Mouse (Mus musculus): Measurements from ENCODE around the gene Plpp4. TPM values are rescaled to one million over a fixed set of nuclear protein-coding genes. Genes with fewer than 3 reads are reported as not detected.

Gene Plpp4
- polyA plus RNA-seq, 1 experiment: not detected

GRCm38 (mm10) chr7:129375306-129375705 is 118.5 kb downstream of the Plpp4 start:
- peaks cover 21% of the 10 kb centered on the region for H3K9me3 ChIP-seq
- H3K4me1 ChIP-seq: no peaks in the 10 kb centered on the region
- TF ChIP-seq GATA1 (IDR thresholded peaks at IDR 0.05; ENCODE audit: borderline replicate concordance, low read length): no peak
- H3K4me3 ChIP-seq (replicated peaks): peak overlapping the region; percentile 23
- H3K36me3 ChIP-seq (replicated peaks; ENCODE audit: low read length): no peaks in the 10 kb centered on the region
- H3K27me3 ChIP-seq (replicated peaks): no peaks in the 10 kb centered on the region

DNA sequence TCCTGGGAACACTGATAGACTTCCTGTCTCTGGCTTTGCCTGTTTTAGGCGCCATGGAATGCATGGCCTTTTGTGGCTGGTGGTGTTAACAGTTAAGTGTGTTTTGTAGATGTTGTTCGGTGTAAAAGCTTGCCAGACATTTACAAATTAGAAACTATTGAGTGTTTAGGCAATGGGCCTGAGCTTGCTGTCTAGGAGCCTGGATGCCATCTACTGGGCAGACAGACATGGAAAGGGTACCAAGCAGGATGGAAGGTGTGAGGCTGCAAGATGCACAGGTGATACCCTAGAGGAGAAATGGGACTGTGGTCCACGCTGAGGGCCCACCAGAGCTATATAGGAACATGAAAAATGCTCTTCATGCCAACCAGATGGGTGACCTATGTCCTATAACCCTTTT is 128.3 kb downstream of the Plpp4 start:
- peaks cover 54% of the 10 kb centered on the region for H3K9me3 ChIP-seq
- TF ChIP-seq GATA1 (IDR thresholded peaks at IDR 0.05; ENCODE audit: borderline replicate concordance, low read length) (no peak), FLI1 (IDR thresholded peaks at IDR 0.05; ENCODE audit: low read length) (no peak)
- no peaks in the 10 kb centered on the region for H3K27me3 ChIP-seq (replicated peaks)

DNA sequence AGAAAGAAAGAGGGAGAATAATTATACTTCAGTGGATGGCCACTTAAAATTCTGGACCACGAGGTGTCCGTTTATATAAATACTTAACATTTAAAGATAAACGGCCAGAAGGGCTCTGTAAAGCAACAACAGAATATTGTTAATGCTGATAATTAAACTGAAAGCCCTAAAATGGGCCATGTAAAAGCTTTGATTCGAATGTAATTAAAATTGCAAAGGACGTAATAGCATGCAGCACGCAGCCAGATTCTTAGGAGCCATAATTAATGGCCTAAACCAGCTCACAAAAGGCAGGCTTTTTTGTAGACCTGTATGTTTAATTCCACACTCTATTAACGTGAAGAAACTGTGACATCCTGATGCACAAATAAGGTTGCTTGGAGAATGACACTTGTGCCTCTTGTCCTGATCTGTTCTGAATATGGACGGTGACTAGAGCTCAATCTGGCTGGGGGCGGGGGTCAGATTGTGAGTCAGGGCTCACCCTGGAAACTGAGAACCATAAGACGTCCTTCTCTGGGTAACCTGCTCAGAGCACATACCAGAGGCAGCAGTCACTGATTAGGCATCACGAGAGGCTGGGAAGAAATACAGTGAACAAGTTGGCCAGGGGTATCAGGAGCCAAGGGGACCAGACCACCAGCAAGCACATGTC is 136.1 kb downstream of the Plpp4 start:
- Histone ChIP-seq H3K27me3 (replicated peaks) (no peaks in the 10 kb centered on the region), H3K9me3 (peaks cover 52% of the 10 kb centered on the region), H3K4me3 (replicated peaks) (no peak overlapping the region), H3K4me1 (no peaks in the 10 kb centered on the region), H3K36me3 (replicated peaks; ENCODE audit: low read length) (no peaks in the 10 kb centered on the region)
- TF ChIP-seq FLI1 (IDR thresholded peaks at IDR 0.05; ENCODE audit: low read length): no peak
- TF ChIP-seq GATA1 (IDR thresholded peaks at IDR 0.05; ENCODE audit: borderline replicate concordance, low read length): no peak

More for the DNA sequence above, 128.3 kb downstream of the Plpp4 start:
- no peak overlapping the region for H3K4me3 ChIP-seq (replicated peaks)
- no peaks in the 10 kb centered on the region for H3K36me3 ChIP-seq (replicated peaks; ENCODE audit: low read length)
- no peaks in the 10 kb centered on the region for H3K4me1 ChIP-seq

GRCm38 (mm10) chr7:129396561-129396960 is 139.7 kb downstream of the Plpp4 start:
- Histone ChIP-seq H3K36me3 (replicated peaks; ENCODE audit: low read length) (no peaks in the 10 kb centered on the region), H3K4me3 (replicated peaks) (no peak overlapping the region), H3K4me1 (no peaks in the 10 kb centered on the region), H3K9me3 (peaks cover 51% of the 10 kb centered on the region), H3K27me3 (replicated peaks) (no peaks in the 10 kb centered on the region)
- TF ChIP-seq FLI1 (IDR thresholded peaks at IDR 0.05; ENCODE audit: low read length): no peak
- no peak for TF ChIP-seq GATA1 (IDR thresholded peaks at IDR 0.05; ENCODE audit: borderline replicate concordance, low read length)

DNA sequence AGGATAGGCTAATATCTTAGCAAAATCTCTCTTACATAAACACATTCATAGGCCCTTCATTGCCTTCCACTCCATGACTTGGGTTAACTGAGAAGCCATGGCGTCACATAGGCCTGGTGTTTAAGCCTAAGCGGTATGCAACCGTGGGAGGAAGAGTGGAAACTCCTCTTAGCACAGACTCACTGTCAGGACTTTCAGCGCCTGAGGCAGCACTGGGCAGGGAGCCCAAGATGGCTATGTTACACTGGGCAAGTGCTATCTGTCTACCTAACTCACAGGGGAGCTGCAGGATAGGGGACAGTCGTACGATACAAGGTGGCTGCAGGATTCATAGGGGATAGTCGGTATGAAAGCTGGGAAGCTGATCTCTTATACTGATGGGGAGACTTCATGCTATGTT is 142.2 kb downstream of the Plpp4 start:
- Histone ChIP-seq H3K27me3 (replicated peaks) (no peaks in the 10 kb centered on the region), H3K36me3 (replicated peaks; ENCODE audit: low read length) (no peaks in the 10 kb centered on the region), H3K9me3 (peaks cover 47% of the 10 kb centered on the region), H3K4me1 (no peaks in the 10 kb centered on the region), H3K4me3 (replicated peaks) (no peak overlapping the region)
- TF ChIP-seq GATA1 (IDR thresholded peaks at IDR 0.05; ENCODE audit: borderline replicate concordance, low read length) (no peak), FLI1 (IDR thresholded peaks at IDR 0.05; ENCODE audit: low read length) (no peak)

- H3K27me3 ChIP-seq (replicated peaks): no peaks in the 10 kb centered on the region
- TF ChIP-seq FLI1 (IDR thresholded peaks at IDR 0.05; ENCODE audit: low read length) (no peak), GATA1 (IDR thresholded peaks at IDR 0.05; ENCODE audit: borderline replicate concordance, low read length) (no peak)
Observed at GRCm38 (mm10) chr7:129402695-129403364, 146.0 kb downstream of the Plpp4 start.

DNA sequence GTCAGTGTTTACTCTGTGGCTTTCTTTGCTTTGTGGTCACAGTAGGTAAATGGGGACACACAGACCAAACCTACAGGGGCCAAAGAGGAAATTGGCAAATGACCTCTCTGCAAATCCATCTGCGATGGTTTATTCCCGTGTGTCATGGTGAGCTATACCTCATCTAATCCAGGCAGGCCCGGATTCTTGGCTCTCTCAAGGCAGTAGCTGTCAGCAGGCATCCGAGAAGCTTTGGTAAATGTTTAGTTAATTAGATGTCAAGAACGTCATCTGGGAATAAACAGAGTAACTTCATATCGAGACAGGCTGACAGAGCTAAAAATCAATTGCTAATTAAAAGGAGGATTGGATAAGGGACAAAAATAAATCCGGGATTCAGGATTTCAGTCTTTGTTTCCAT is 149.2 kb downstream of the Plpp4 start:
- H3K36me3 ChIP-seq (replicated peaks; ENCODE audit: low read length): no peaks in the 10 kb centered on the region
- no peaks in the 10 kb centered on the region for H3K27me3 ChIP-seq (replicated peaks)
- TF ChIP-seq GATA1 (IDR thresholded peaks at IDR 0.05; ENCODE audit: borderline replicate concordance, low read length): no peak
- TF ChIP-seq FLI1 (IDR thresholded peaks at IDR 0.05; ENCODE audit: low read length): no peak
- H3K4me3 ChIP-seq (replicated peaks): no peak overlapping the region
- H3K4me1 ChIP-seq: no peaks in the 10 kb centered on the region
- peaks cover 31% of the 10 kb centered on the region for H3K9me3 ChIP-seq

More at GRCm38 (mm10) chr7:129402695-129403364, 146.0 kb downstream of the Plpp4 start:
- H3K4me3 ChIP-seq (replicated peaks): no peak overlapping the region
- no peaks in the 10 kb centered on the region for H3K36me3 ChIP-seq (replicated peaks; ENCODE audit: low read length)
- H3K4me1 ChIP-seq: no peaks in the 10 kb centered on the region
- H3K9me3 ChIP-seq: peaks cover 48% of the 10 kb centered on the region

GRCm38 (mm10) chr7:129412695-129413094 is 155.9 kb downstream of the Plpp4 start:
- Histone ChIP-seq H3K27me3 (replicated peaks) (no peaks in the 10 kb centered on the region), H3K4me1 (no peaks in the 10 kb centered on the region), H3K9me3 (peaks cover 11% of the 10 kb centered on the region), H3K4me3 (replicated peaks) (no peak overlapping the region), H3K36me3 (replicated peaks; ENCODE audit: low read length) (no peaks in the 10 kb centered on the region)
- no peak for TF ChIP-seq FLI1 (IDR thresholded peaks at IDR 0.05; ENCODE audit: low read length)
- no peak for TF ChIP-seq GATA1 (IDR thresholded peaks at IDR 0.05; ENCODE audit: borderline replicate concordance, low read length)

GRCm38 (mm10) chr7:129415179-129415578 is 158.3 kb downstream of the Plpp4 start:
- no peak for TF ChIP-seq FLI1 (IDR thresholded peaks at IDR 0.05; ENCODE audit: low read length)
- no peak for TF ChIP-seq GATA1 (IDR thresholded peaks at IDR 0.05; ENCODE audit: borderline replicate concordance, low read length)
- no peaks in the 10 kb centered on the region for H3K4me1 ChIP-seq
- no peaks in the 10 kb centered on the region for H3K27me3 ChIP-seq (replicated peaks)
- H3K9me3 ChIP-seq: peaks cover 11% of the 10 kb centered on the region
- H3K4me3 ChIP-seq (replicated peaks): no peak overlapping the region
- no peaks in the 10 kb centered on the region for H3K36me3 ChIP-seq (replicated peaks; ENCODE audit: low read length)

DNA sequence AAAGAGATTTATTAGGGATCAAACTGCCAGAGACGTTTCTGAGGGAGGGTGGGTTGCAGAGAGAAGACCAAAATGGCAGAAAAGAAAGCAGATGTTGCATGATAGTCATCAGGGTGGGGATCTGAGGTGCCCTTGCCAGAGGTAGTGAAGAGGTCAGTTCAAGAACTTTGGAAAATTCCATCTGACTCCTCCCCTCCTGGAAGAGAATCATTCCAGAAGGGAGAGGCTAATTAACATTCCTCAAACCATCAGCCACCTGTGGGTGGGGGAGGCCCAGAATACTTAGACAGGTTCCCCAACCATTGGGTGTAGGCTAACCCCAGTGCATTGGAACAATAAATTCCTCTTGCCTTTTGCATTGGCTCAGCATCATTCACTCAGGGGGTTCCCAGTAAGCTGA is 164.3 kb downstream of the Plpp4 start:
- Histone ChIP-seq H3K4me3 (replicated peaks) (no peak overlapping the region), H3K4me1 (no peaks in the 10 kb centered on the region), H3K36me3 (replicated peaks; ENCODE audit: low read length) (no peaks in the 10 kb centered on the region), H3K27me3 (replicated peaks) (no peaks in the 10 kb centered on the region), H3K9me3 (peaks cover 9% of the 10 kb centered on the region; the same call in 1 of the 2 replicates)
- TF ChIP-seq GATA1 (IDR thresholded peaks at IDR 0.05; ENCODE audit: borderline replicate concordance, low read length): no peak
- TF ChIP-seq FLI1 (IDR thresholded peaks at IDR 0.05; ENCODE audit: low read length): no peak
